Mouse (Mus musculus): ENCODE measurements around the gene Slc39a1. TPM values are rescaled to one million over a fixed set of nuclear protein-coding genes. Genes with fewer than 3 reads are reported as not detected.
A peak's percentile ranks its signal among the peaks of the same experiment; 100 is the strongest.

Slc39a1 gene
- total and polyA plus RNA-seq, 3 experiments, result 57.3 to 75.5 (median 67.6) TPM

DNA sequence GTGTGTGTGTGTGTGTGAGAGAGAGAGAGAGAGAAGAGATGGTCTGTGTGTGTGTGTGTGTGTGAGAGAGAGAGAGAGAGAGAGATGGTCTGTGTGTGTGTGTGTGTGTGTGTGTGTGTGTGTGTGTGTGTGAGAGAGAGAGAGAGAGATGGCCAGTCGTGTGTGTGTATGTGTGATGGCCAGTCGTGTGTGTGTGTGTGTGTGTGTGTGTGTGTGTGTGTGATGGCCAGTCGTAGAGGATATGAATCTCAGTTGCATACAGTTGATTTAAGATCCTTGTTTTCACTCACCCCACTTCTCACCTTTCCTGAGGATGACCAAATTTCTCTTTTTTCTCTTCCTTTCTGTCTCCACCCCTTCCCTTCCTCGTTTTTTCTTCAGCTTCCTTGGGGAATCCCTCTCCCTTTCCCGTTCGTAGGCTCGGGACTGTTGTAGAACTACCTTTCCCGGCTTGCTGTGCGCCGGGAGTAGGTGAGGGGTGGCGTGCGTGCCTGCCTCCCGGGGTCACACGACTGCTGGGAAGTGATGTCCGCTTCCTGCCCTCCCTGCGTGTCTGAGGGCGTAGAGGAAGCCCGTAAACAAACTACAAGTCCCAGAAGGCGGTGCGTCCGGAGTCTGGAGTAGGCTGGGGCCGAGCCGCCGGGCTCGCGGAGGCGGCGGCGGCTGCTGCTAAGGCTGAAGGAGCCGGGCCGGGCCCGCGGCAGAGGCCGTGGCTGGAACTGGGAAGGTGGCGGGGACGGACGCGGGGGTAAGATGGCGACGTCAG is 5.9 kb downstream of the Slc39a1 start, which contains the start of gene Crtc2:
Crtc2 (plus strand) TSS at position 511 of the 766 bp plus-strand sequence.
- no peaks in the 10 kb centered on the region; the same call in 1 of the 2 replicates for H3K36me3 ChIP-seq (ENCODE audit: control insufficient read depth, insufficient read depth, low read length)
- H3K27ac ChIP-seq, result peak within 1 kb of the TSS; percentile 92
- peak within 1 kb of the TSS; percentile 80 for H3K4me3 ChIP-seq
- intact Hi-C loops (cut with DNase I), result loop anchor here (2.0 kb wide), 2 partner anchors 23 to 33 kb away; partner anchors contain the start of gene Jtb
- under 1% methylated on average over 40 of the region's 40 CpGs for WGBS
- peak; percentile 92 to 98 for DNase-seq
- peaks cover 7% of the 10 kb centered on the region for H3K4me1 ChIP-seq (ENCODE audit: control insufficient read depth, insufficient read depth, low read length)
- H3K27me3 ChIP-seq (ENCODE audit: control insufficient read depth, insufficient read depth, low read length), result no peaks in the 10 kb centered on the region
- H3K79me2 ChIP-seq (replicated peaks; ENCODE audit: control insufficient read depth, insufficient read depth, low read length), result peaks cover 3% of the 10 kb centered on the region; the same call in 1 of the 2 replicates
- TF ChIP-seq POLR2A (IDR thresholded peaks at IDR 0.05; ENCODE audit: insufficient read depth, low read depth, low read length) (0 out of 2 replicates have a peak, but pooled peaks have one; percentile 16), EP300 (IDR thresholded peaks at IDR 0.05; ENCODE audit: insufficient read depth, low read depth, low read length) (peak; percentile 87; the same call in 1 of the 2 replicates), CTCF (IDR thresholded peaks at IDR 0.05) (no peak)
- peak within 1 kb of the TSS; percentile 95 for H3K9ac ChIP-seq (ENCODE audit: low read depth, low read length)

DNA sequence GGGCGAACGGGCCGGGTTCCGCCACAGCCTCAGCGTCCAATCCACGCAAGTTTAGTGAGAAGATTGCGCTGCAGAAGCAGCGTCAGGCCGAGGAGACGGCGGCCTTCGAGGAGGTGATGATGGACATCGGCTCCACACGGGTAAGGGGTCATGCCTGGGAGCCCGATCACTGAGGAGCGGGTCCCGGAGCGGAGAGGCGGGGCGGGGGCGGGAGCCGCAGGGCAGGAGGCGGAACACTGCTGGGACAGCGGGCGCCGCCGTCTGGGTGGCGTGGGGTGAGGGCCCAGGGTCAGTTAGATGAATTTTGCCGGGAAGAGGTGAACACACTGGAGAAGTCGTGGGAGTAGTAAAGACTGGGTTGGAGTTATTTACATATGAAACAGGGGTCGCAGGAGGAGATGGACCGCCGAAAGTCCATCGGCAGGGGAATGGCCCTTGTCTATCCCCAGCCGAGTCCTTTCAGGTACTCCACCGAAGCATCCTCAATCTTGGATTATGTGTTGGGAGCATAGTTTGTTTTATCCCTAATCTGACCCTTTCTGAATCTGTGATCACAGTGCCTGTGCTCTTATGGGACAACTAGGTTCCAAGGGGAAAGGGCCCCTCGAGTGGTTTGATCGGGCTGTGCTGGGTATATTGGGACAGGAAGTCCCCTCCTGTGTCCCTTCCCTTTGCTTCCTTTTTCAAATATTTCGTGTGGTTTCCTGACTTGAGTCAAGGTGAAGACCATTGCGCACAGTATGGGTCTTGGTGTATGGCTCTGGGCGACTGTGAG is 6.6 kb downstream of the Slc39a1 start:
- peak overlapping the region; percentile 95 for H3K9ac ChIP-seq (ENCODE audit: low read depth, low read length)
- TF ChIP-seq POLR2A (IDR thresholded peaks at IDR 0.05; ENCODE audit: insufficient read depth, low read depth, low read length) (no peak), CTCF (IDR thresholded peaks at IDR 0.05) (no peak), EP300 (IDR thresholded peaks at IDR 0.05; ENCODE audit: insufficient read depth, low read depth, low read length) (no peak)
- DNase-seq, result no peak
- no peaks in the 10 kb centered on the region; the same call in 1 of the 2 replicates for H3K36me3 ChIP-seq (ENCODE audit: control insufficient read depth, insufficient read depth, low read length)
- H3K4me1 ChIP-seq (ENCODE audit: control insufficient read depth, insufficient read depth, low read length), result peaks cover 7% of the 10 kb centered on the region
- intact Hi-C loops (cut with DNase I), result loop anchor here (2.0 kb wide), 2 partner anchors 24 to 34 kb away; partner anchors contain the start of gene Jtb
- peak overlapping the region; percentile 92 for H3K27ac ChIP-seq
- WGBS, result 1% methylated on average over 41 of the region's 41 CpGs
- no peaks in the 10 kb centered on the region for H3K27me3 ChIP-seq (ENCODE audit: control insufficient read depth, insufficient read depth, low read length)
- peaks cover 3% of the 10 kb centered on the region; the same call in 1 of the 2 replicates for H3K79me2 ChIP-seq (replicated peaks; ENCODE audit: control insufficient read depth, insufficient read depth, low read length)
- peak overlapping the region; percentile 80 for H3K4me3 ChIP-seq

DNA sequence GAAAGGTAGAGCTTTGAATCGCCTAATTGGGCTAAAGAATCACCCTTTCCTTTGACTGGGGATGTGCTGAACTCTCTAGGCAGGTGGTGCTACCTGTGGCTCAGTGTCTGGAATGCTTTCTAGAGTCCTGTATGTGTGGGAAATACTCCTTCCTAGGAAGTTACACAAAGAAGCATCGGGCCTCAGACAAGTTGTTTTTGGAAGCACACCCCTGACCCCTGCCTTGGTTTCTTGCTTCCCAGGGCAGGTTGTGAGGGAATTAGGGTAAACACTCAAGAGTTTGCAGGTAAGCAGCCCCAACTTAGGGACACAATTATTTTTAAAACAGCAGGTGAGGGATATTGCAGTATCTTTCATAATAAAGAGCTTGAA is 7.2 kb downstream of the Slc39a1 start:
- Histone ChIP-seq H3K4me1 (ENCODE audit: control insufficient read depth, insufficient read depth, low read length) (peaks cover 7% of the 10 kb centered on the region), H3K36me3 (ENCODE audit: control insufficient read depth, insufficient read depth, low read length) (no peaks in the 10 kb centered on the region; the same call in 1 of the 2 replicates), H3K4me3 (peak overlapping the region; percentile 80), H3K9ac (ENCODE audit: low read depth, low read length) (peak overlapping the region; percentile 95), H3K79me2 (replicated peaks; ENCODE audit: control insufficient read depth, insufficient read depth, low read length) (peaks cover 3% of the 10 kb centered on the region; the same call in 1 of the 2 replicates), H3K27ac (peak overlapping the region; percentile 92), H3K27me3 (ENCODE audit: control insufficient read depth, insufficient read depth, low read length) (no peaks in the 10 kb centered on the region)
- DNase-seq, result no peak
- intact Hi-C loops (cut with DNase I), result loop anchor here (2.0 kb wide), 2 partner anchors 24 to 34 kb away; partner anchors contain the start of gene Jtb
- no peak for TF ChIP-seq POLR2A (IDR thresholded peaks at IDR 0.05; ENCODE audit: insufficient read depth, low read depth, low read length)
- TF ChIP-seq EP300 (IDR thresholded peaks at IDR 0.05; ENCODE audit: insufficient read depth, low read depth, low read length), result no peak
- TF ChIP-seq CTCF (IDR thresholded peaks at IDR 0.05), result no peak
- 6% methylated on average over 2 of the region's 2 CpGs for WGBS

DNA sequence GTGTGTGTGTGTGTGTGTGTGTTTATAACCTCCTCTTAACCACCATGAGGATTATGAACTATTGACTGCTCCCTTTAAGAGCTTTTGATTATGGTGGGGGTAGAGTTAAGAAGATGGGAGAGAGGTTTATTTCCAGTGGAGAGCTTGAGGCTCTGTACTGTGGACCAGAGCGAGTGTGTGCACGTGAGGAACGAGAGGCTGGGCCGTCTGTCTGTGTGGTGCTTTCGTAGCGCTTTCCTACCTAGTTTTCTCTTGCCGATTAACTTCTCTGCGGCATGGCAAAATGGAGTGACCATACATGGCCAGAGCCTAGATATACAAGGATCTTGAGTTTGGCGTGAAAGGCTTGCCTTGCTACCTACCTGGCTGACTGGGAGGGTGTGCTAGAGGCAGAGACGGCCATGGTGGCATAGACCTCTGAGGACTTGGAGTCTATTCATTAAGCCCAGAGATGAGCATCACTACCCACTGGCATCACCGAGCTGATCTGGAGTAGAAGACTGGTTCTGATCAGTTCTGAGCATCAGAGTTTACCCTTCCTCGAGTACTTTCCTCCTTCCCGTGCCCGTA is 7.9 kb downstream of the Slc39a1 start:
- H3K27ac ChIP-seq, result no peak overlapping the region
- WGBS, result 88% methylated on average over 14 of the region's 14 CpGs
- no peak overlapping the region for H3K9ac ChIP-seq (ENCODE audit: low read depth, low read length)
- TF ChIP-seq EP300 (IDR thresholded peaks at IDR 0.05; ENCODE audit: insufficient read depth, low read depth, low read length) (no peak), CTCF (IDR thresholded peaks at IDR 0.05) (no peak), POLR2A (IDR thresholded peaks at IDR 0.05; ENCODE audit: insufficient read depth, low read depth, low read length) (no peak)
- intact Hi-C loops (cut with DNase I), result loop anchor here (2.0 kb wide), 2 partner anchors 25 to 35 kb away; partner anchors contain the start of gene Jtb
- H3K36me3 ChIP-seq (ENCODE audit: control insufficient read depth, insufficient read depth, low read length), result no peaks in the 10 kb centered on the region; the same call in 1 of the 2 replicates
- no peaks in the 10 kb centered on the region for H3K27me3 ChIP-seq (ENCODE audit: control insufficient read depth, insufficient read depth, low read length)
- DNase-seq, result no peak
- H3K79me2 ChIP-seq (replicated peaks; ENCODE audit: control insufficient read depth, insufficient read depth, low read length), result peaks cover 3% of the 10 kb centered on the region; the same call in 1 of the 2 replicates
- H3K4me3 ChIP-seq, result no peak overlapping the region
- H3K4me1 ChIP-seq (ENCODE audit: control insufficient read depth, insufficient read depth, low read length), result peaks cover 7% of the 10 kb centered on the region

DNA sequence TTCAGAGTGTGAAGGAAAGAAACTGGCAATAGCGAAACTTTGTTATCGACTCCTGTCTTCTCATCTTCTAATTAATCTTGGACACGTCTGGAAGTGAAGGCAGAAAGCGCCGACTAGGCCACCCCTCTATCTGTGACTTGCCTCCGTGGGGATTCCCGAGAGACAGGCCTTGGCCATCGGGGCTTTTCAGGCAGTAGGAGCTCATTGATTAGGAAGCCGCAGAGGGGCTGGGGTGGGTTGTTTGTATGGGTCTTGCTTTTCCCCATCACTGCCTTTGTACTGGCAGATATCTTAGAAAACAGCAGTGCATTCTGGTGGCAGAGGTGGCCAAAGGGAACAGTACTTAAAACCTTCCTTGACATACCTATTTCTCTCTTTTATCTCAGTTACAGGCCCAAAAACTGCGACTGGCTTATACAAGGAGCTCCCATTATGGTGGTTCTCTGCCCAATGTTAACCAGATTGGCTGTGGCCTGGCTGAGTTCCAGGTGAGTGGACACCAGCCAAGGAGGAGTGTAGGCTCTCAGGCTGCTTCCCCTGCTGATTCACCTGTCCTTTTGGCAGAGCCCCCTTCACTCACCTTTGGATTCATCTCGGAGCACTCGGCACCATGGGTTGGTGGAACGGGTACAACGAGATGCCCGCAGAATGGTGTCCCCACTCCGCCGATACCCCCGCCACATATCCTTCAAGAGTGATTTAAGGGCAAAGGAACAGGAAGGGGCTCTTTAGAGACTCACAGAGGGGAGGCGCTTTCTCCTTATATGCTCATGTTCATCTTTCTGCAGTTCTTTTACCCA is 9.0 kb downstream of the Slc39a1 start:
- intact Hi-C loops (cut with DNase I), result no loop called here
- DNase-seq, result no peak
- Histone ChIP-seq H3K4me3 (no peak overlapping the region), H3K27me3 (ENCODE audit: control insufficient read depth, insufficient read depth, low read length) (no peaks in the 10 kb centered on the region), H3K79me2 (replicated peaks; ENCODE audit: control insufficient read depth, insufficient read depth, low read length) (peaks cover 3% of the 10 kb centered on the region; the same call in 1 of the 2 replicates), H3K9ac (ENCODE audit: low read depth, low read length) (no peak overlapping the region), H3K4me1 (ENCODE audit: control insufficient read depth, insufficient read depth, low read length) (peaks cover 6% of the 10 kb centered on the region), H3K36me3 (ENCODE audit: control insufficient read depth, insufficient read depth, low read length) (no peaks in the 10 kb centered on the region), H3K27ac (no peak overlapping the region)
- 87% methylated on average over 19 of the region's 19 CpGs for WGBS
- TF ChIP-seq EP300 (IDR thresholded peaks at IDR 0.05; ENCODE audit: insufficient read depth, low read depth, low read length) (no peak), POLR2A (IDR thresholded peaks at IDR 0.05; ENCODE audit: insufficient read depth, low read depth, low read length) (no peak), CTCF (IDR thresholded peaks at IDR 0.05) (no peak)
